Mouse (Mus musculus) hindlimb bud, embryonic 11.5 days (tissue): ENCODE results near the gene Fxyd5.

Experiments used
- DNase-seq: peaks from one replicate; pipeline ENCODE4 v3.0.0-alpha.2; 2012; ENCODE audit warnings: low read depth, low spot score; ENCODE audit errors: extremely low spot score

The Fxyd5 gene

DNA sequence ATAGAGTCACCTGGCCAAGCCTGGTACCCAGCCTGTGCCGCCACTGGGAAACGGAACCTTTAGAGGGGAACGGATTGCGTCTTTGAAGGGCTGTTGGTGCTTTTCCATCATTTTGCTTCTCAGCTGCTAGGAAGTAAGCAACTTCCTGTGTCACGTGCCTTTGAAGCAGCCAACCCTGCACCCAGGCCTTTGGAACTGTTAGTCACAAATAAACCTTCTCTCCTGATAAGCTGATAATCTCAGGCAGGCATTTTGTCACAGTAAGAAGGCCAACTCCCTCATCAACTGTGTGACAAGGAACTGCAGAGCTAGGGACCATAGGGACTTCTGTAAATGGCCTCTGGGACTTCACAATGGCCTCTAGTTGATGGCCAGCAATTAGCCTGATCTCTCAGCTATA, 50.1 kb downstream of the Fxyd5 start:
- no peak for DNase-seq

DNA sequence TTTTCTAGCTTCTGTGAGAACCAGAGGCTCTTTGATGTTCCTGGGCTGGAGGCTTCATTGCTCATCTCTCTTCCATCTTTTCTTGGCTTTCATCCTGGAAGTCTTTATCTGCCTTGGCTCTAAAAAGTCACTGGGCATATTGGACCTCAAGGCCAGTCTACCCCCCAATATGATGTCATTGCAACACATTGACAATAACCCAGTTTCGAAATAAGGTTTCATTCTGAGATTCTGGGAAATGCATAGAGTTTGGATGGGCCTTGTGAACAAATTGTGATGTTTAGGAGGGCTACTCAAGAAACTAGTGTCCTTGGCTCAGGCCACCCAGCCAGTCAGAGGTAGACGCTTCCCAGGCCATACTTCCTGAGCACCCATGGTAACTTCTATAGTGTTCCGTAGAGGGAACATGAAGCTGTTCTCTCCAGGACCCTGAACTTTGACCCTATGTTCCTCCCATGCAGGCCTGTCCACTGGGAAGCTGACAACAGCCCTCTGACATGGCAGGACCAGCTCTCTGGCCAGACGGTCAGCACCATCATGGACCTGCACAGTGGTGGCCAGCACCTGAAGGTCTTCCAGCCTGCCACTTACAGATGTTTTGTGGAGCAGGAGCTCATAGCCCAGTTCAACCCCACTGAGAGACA, 53.6 kb downstream of the Fxyd5 start:
- DNase-seq = no peak

DNA sequence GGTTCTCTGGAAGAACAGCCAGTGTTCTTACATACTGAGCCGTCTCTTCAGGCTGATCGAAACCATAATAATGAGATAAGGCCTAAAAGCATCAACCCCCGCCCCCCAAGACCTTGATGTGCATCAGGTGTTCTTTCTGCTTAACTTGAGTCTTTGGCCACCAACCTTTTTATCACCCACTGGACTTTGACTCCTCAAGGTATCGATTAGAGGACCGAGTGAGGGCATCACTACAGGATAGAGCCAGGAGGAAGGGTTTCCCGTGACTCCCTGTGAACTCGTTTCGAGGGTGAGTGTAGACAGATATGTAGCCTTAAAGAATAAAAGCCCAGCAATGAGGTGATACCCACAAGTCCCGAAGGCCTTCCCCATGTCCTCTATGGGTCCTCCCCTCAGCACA, 56.9 kb downstream of the Fxyd5 start:
- DNase-seq = no peak
